Mouse (Mus musculus) testis, adult 2 months (tissue): Measurements from ENCODE around the gene Hdac10.

ENCODE experiments used
- CTCF ChIP-seq: fragments of 200-500 bp; IDR thresholded peaks from 2 replicates; pipeline ENCODE4 v1.5.1; 2012; ENCODE audit warnings: low read depth, mild to moderate bottlenecking, inconsistent platforms, low read length, moderate library complexity; ENCODE audit not compliant: control insufficient read depth, insufficient read depth, insufficient replicate concordance
- POLR2A ChIP-seq: fragments of 200-500 bp; IDR thresholded peaks from 2 replicates; pipeline ENCODE4 v1.6.1; 2012; ENCODE audit warnings: low read depth, mild to moderate bottlenecking, inconsistent platforms, low read length, moderate library complexity; ENCODE audit not compliant: control insufficient read depth

DNA sequence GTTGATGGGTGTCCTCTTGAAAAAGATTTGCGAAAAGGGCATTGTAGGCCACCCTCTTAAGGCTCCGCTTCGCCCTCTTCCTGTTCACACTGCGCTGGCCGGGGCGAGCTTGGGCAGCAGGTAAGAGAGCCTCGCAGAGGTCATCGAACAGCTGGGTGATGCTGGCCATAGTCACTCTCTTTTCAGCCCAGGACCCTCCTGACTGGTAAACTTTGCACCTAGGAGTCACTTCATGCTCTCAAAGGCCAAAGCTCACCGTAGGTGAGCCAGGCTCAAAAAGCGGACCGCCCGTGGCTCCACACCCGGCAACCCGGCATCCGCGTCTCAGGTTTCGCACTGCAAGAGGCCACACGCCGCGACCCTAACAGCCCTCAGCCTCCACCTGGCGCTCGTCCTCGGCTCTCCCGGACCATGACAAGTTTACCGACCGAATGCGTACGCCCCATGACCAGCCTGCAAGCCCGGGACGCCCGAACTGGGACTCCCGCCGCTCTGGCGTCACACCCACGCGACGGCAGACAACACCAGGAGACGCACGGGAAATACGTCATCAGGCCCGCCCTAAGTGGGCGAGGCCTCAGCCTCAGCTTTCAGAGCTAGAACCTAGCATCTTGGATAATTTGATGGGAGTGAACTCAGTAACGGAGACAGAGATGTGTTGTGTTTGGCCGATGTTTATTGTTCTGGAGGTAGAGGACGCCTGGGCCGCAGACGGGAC lies 5.7 kb downstream of the Hdac10 start, which contains the start of gene Tubgcp6:
- no peak for TF ChIP-seq CTCF
- TF ChIP-seq POLR2A = peak; percentile 76
